Mouse (Mus musculus): Measurements from ENCODE around the gene Krtap4-1.

Krtap4-1 gene

DNA sequence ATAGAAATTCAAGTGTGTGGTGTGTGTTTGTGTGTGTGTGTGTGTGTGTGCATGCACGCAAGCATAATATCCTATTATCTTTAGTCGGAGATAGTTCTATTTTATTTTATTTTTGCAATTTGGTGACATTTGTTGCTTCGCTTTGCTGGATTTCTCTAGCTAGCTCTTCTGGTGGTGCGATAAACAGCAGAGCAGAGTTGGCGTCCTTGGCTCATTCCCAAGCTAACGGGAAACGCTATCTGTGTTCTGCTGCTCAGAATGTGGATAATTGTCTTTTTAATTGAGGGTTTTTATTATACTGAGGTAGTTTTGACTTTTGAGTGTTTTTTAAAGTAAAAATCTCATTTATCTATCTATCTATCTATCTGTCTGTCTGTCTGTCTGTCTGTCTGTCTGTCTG, 42.9 kb downstream of the Krtap4-1 start:
- DNase-seq (ENCODE audit: low read depth, low spot score) = no peak

DNA sequence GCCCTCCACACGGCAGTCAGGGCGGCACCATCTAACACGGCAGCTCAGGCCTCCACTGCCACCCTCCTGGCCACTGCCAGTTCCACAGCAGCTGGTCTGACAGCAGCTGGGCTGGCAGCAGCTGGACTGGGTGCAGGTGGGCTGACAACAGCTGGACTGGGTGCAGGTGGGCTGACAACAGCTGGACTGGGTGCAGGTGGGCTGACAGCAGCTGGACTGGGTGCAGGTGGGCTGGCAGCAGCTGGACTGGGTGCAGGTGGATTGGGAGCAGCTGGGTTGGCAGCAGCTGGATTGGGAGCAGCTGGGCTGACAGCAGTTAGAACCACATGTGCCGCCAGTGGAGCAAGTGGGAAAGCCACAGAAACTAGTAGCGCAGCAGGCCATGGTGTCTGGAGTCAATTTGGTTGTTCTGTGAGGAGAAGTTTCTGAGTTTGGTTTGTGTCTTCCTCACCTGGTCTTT, 44.8 kb downstream of the Krtap4-1 start, which contains the start of gene Krtap1-4:
Krtap1-4 (minus strand) TSS at position 410 of the 460 bp plus-strand sequence.
- DNase-seq (ENCODE audit: low read depth, low spot score) = no peak

DNA sequence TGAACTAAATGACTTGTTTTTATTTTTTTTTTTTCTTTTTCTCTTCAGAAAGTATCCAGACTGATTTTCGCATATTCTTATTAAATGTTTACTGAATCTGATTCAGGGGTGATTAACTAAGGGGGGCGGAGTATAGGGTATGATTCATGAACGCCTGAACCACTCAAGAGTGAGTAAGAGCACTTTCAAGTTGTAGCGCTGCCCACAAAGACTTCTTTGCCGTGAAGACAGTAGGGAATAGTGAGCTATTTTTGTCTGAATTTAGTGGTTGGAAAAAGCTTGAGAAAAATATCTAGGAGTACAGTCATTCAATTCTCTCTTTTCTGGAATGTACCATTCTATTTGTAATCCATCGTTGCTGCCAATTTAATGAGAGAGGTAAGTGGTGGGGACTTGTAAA, 46.5 kb downstream of the Krtap4-1 start:
- no peak for DNase-seq (ENCODE audit: low read depth, low spot score)

DNA sequence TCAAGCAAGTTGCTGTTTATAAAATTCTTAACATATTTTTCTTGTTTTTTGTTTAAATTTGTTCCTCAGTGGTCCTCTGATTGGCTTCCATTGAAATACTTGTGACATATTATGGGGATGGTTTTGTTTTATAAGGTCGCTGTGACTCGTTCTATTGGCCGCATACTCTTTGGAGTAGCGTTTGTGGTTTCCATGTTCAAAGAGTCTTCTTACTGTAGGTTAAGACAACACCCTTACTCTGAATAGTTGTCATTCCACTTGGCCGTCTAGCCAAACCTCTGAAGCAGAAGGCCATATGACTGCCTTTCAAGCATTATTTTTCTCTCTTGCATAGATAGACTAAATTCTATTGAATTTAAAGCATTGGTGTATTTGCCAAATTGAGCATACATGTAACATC, 47.0 kb downstream of the Krtap4-1 start:
- DNase-seq (ENCODE audit: low read depth, low spot score) = no peak

DNA sequence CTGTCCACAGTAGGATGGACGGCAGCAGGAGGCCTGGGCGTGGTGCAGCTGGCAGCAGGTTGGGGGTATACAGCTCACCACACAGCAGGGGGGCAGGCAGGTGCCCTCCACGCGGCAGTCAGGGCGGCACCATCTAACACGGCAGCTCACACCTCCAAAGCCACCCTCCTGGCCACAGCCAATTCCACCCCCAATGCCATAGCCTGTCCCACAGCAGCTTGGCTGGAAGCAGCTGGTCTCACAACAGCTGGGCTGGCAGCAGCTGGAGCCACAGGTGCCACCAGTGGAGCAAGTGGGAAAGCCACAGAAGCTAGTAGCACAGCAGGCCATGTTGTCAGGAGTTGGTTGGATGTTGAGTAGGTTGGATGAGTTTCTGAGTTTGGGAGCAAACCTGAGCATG, 47.4 kb downstream of the Krtap4-1 start, which contains the start of gene Krtap1-5:
Krtap1-5 (minus strand) TSS at position 381 of the 400 bp plus-strand sequence.
- DNase-seq (ENCODE audit: low read depth, low spot score) = no peak

Data from brain, embryonic 18.5 days (tissue).